Mouse (Mus musculus) neural tube, embryonic 10.5 days (tissue): ENCODE data around the gene Fam81a.

ENCODE experiments used
- DNase-seq: peaks from one replicate; pipeline ENCODE4 v3.0.0-alpha.2; 2017; ENCODE audit warnings: low spot score; ENCODE audit errors: extremely low spot score

Fam81a gene

GRCm38 (mm10) chr9:70062012-70062411 lies 80.3 kb downstream of the Fam81a start:
- no peak for DNase-seq

GRCm38 (mm10) chr9:70053411-70053810 lies 88.9 kb downstream of the Fam81a start:
- DNase-seq = no peak

- DNase-seq = no peak
These were observed 89.6 kb downstream of the Fam81a start for GRCm38 (mm10) chr9:70052730-70053129.

- DNase-seq = no peak
These were observed 92.5 kb downstream of the Fam81a start for GRCm38 (mm10) chr9:70049839-70050238.

- peak; percentile 17 for DNase-seq
These were observed 93.0 kb downstream of the Fam81a start for GRCm38 (mm10) chr9:70049416-70049783.

GRCm38 (mm10) chr9:70048751-70049415 lies 93.5 kb downstream of the Fam81a start:
- DNase-seq = no peak

GRCm38 (mm10) chr9:70048280-70048679 lies 94.1 kb downstream of the Fam81a start:
- no peak for DNase-seq

- DNase-seq = no peak
These were observed 94.5 kb downstream of the Fam81a start for GRCm38 (mm10) chr9:70047839-70048238.

- DNase-seq = no peak
These were observed 96.1 kb downstream of the Fam81a start for GRCm38 (mm10) chr9:70046255-70046654.

- no peak for DNase-seq
These were observed 97.5 kb downstream of the Fam81a start for GRCm38 (mm10) chr9:70044865-70045264.

GRCm38 (mm10) chr9:70042935-70043334 lies 99.4 kb downstream of the Fam81a start:
- DNase-seq = no peak

- no peak for DNase-seq
These were observed 100.2 kb downstream of the Fam81a start for GRCm38 (mm10) chr9:70042137-70042536.

- DNase-seq = no peak
These were observed 101.8 kb downstream of the Fam81a start for GRCm38 (mm10) chr9:70040570-70040969.

GRCm38 (mm10) chr9:70039597-70040385 lies 102.6 kb downstream of the Fam81a start:
- DNase-seq = no peak
